Mouse (Mus musculus): ENCODE results near the gene Cabp7.

DNA sequence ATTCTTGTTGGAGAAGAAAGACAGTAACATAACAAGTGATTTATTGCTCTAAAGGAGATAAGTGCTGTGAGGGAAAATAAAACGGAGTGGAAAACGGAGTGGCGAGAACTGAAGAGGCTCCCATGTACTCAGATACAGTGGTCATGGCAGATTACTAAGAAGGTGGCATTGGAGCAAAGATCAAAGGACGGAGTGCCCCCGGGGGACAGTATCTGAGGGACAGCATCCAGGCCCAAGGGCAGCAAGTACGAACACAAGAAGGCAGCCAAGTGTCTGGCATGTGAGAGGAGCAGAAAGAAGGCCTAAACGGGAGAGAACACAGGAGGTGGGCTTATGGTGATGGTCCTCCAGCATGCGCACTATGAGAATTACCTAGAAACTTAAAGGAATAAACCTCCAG is 24.9 kb downstream of the Cabp7 start:
- no peak for TF ChIP-seq TAL1 (IDR thresholded peaks at IDR 0.05; ENCODE audit: low read length)
- TF ChIP-seq GATA1 (IDR thresholded peaks at IDR 0.05; ENCODE audit: low read length), result no peak
